Mouse (Mus musculus): ENCODE data around the gene Vmn1r53.
A peak's percentile ranks its signal among the peaks of the same experiment; 100 is the strongest.
"Not testable (repeated sequence)": the region's sequence is repeated elsewhere in the genome, so short reads cannot be mapped to it uniquely, and the experiment has no call there.

Vmn1r53 gene

DNA sequence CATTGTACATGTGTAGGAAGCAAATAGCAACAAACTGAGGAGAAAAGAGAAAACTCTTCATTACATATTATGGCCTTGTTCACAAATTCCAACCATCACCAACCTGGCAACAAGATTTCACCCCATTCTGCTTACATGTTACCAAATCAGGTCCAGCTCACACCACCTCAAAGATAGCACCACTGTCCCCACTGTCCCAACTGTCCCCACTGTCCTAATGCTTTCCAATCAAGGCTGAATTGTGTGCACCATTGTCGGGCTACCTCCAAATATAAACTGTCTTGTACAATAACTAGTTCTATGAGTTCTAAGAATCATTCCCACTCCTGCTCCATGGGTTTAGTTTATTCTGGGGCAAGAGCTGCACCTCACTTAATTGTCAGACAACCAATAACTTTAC, at the start of gene Vmn1r53:
Gene Vmn1r53, minus strand, starts transcription at position 101 of the 400 bp plus-strand sequence.
- DNase-seq (ENCODE audit: low read depth, low spot score): no peak

DNA sequence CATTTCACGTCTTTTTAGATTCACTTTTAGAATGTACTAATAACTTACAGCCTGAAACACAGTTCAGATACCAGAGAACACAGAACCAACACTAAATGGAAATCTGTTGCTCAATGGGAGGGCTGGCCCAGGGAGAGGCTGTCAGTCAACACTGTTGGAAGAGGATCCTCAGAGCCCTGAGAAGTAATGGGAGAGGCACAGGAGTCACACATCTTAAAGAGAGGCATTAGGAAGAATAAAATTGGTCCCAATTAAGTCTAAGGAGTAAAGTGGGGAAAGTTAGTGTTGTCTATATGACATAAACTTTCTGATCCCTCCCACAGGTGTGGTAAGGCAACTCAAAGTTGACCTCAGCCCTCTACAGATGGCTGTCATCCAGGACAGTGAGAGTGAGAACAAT, 21.8 kb upstream of the Vmn1r53 start, which contains the start of gene Vmn1r54:
Gene Vmn1r54, plus strand, starts transcription at position 301 of the 400 bp plus-strand sequence.
- DNase-seq (ENCODE audit: low read depth, low spot score): no peak

DNA sequence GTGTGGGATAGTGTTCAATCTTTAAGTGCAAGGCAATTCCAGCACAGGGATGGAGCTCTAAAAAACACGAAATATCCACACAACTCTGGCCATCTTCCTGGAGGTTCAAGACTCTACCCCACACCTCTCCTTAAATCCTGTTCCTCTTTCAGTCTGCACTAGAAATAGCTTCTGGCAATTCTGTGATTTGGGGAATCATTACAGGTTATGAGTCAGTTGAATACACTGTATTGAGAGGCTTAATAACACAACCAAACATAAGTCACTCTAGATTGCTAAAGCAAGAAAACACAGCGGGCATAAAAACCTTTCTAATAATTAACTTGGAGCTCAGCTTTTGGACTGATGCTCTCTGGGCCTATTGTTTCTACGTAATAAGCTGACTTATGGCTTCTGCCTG, 19.8 kb upstream of the Vmn1r53 start:
- DNase-seq (ENCODE audit: low read depth, low spot score): no peak

DNA sequence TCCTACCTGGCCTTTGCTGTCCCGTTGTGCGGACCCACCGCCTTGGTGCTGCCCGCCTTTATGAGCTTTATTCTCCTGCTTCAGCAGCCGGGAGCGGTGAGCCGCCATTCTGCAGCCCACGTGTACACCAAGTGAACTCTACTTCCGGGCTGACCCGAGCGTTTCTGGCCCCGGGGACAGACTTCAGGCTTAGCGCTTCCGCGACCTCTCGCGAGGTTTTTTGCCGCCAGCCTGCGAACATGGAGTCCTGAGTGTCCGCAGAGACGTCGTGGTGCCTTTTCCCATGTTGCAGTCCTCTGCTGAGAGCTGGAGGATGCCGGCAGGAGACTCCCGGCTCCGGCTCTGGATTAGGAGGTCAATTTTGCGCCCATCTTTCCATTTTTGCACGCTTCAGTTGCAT, 8.4 kb upstream of the Vmn1r53 start:
- DNase-seq (ENCODE audit: low read depth, low spot score): peak; percentile 81

DNA sequence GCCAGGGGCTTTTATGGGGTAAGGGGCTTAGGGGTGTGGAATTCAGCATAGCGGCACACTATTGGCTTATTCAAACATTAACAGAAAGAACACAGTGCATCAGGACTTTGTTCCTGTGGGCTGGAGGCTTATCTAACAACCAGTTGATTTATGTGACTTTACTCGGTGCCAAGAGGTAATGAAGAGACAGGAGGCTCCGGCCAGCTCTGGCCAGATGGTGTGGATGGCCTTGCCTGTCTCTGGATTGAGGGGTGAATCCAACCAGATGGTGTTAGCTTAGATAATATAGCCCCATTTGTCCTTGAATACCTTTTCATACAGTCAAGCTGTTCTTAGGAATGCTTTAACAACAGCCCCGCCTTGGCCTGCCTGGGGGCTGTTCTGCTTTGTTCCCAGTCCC, 7.9 kb upstream of the Vmn1r53 start:
- not testable (repeated sequence) for DNase-seq (ENCODE audit: low read depth, low spot score)

DNA sequence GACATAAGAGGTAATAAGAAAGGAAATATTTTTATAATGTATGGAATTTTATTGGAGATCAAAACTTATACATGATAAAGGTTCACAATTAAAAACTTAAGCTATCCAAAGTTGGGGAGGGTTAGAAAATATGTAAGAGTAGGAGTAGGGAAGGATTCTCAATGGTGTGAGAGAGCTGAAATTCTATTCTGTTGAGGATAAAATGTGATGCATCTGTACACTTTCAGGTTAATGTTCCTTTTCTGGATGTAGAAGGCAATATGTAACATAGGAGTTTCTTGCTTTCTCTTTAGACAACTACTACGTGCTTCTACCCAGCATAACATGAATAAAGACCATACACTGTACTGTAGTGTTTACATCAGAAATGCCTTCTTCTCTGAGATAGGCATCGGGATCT, 21.7 kb downstream of the Vmn1r53 start, which contains the start of gene V1ra8:
Gene V1ra8, plus strand, starts transcription at position 301 of the 400 bp plus-strand sequence.
- not testable (repeated sequence) for DNase-seq (ENCODE audit: low read depth, low spot score)

DNA sequence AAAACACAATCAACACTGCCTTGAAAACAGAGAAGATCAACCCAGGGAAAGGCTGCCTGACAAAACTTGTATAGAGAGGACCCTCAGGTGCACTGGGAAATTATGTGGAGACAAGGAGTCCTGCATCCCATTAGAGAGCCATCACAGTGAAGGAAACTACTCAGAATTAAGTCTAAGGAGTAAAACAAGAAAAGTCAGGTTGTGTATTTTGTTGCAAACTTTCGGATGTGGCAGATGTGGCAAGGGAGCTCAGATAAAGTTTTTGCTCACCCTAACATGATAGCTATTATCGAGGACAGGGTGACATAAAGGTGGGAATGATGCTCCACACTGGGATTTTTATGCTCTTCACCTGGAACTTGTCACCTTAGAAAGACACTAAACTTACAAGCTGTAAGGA, 49.7 kb downstream of the Vmn1r53 start, which contains the start of gene Vmn1r52:
Gene Vmn1r52, plus strand, starts transcription at position 301 of the 400 bp plus-strand sequence.
- DNase-seq (ENCODE audit: low read depth, low spot score): no peak
